Mouse (Mus musculus): ENCODE results near the gene Map3k6. TPM values are rescaled to one million over a fixed set of nuclear protein-coding genes. Genes with fewer than 3 reads are reported as not detected.
A peak's percentile ranks its signal among the peaks of the same experiment; 100 is the strongest.

The Map3k6 gene
- polyA plus RNA-seq, 1 experiment from 2014 or later = 1.8 TPM

GRCm38 (mm10) chr4:133297360-133297759, 56.7 kb downstream of the Map3k6 start:
- WGBS = 75% methylated on average over 10 of the region's 10 CpGs

GRCm38 (mm10) chr4:133297801-133298238, 57.2 kb downstream of the Map3k6 start:
- peaks cover 74% of the 10 kb centered on the region for H3K36me3 ChIP-seq (ENCODE audit: control insufficient read depth, insufficient read depth)
- no peak overlapping the region for H3K4me3 ChIP-seq (ENCODE audit: low read depth, low read length)
- H3K27me3 ChIP-seq (replicated peaks; ENCODE audit: control insufficient read depth, insufficient read depth, low read length) = no peaks in the 10 kb centered on the region
- no peak overlapping the region; the same call in 1 of the 2 replicates for H3K27ac ChIP-seq (ENCODE audit: low read depth, low read length)
- H3K4me1 ChIP-seq (replicated peaks; ENCODE audit: control insufficient read depth, insufficient read depth, low read length) = no peaks in the 10 kb centered on the region
- TF ChIP-seq CTCF (IDR thresholded peaks at IDR 0.05; ENCODE audit: low read depth) = peak; percentile 97
- H3K9me3 ChIP-seq (ENCODE audit: control insufficient read depth) = no peaks in the 10 kb centered on the region
- WGBS = 6% methylated on average over 5 of the region's 5 CpGs
- peak; percentile 64 for ATAC-seq
- no peak overlapping the region for H3K4me2 ChIP-seq (replicated peaks; ENCODE audit: low read depth)
- H3K9ac ChIP-seq (ENCODE audit: low read depth, low read length) = no peak overlapping the region

More at GRCm38 (mm10) chr4:133297360-133297759, 56.7 kb downstream of the Map3k6 start:
- H3K27me3 ChIP-seq (replicated peaks; ENCODE audit: control insufficient read depth, insufficient read depth, low read length) = no peaks in the 10 kb centered on the region
- no peak overlapping the region for H3K4me2 ChIP-seq (replicated peaks; ENCODE audit: low read depth)
- ATAC-seq = no peak
- H3K9me3 ChIP-seq (ENCODE audit: control insufficient read depth) = no peaks in the 10 kb centered on the region
- no peaks in the 10 kb centered on the region for H3K4me1 ChIP-seq (replicated peaks; ENCODE audit: control insufficient read depth, insufficient read depth, low read length)
- H3K27ac ChIP-seq (ENCODE audit: low read depth, low read length) = no peak overlapping the region
- no peak overlapping the region for H3K4me3 ChIP-seq (ENCODE audit: low read depth, low read length)
- peaks cover 72% of the 10 kb centered on the region for H3K36me3 ChIP-seq (ENCODE audit: control insufficient read depth, insufficient read depth)
- no peak for TF ChIP-seq CTCF (IDR thresholded peaks at IDR 0.05; ENCODE audit: low read depth)
- no peak overlapping the region for H3K9ac ChIP-seq (ENCODE audit: low read depth, low read length)

- Histone ChIP-seq H3K4me1 (replicated peaks; ENCODE audit: control insufficient read depth, insufficient read depth, low read length) (no peaks in the 10 kb centered on the region), H3K4me3 (ENCODE audit: low read depth, low read length) (no peak overlapping the region), H3K9me3 (ENCODE audit: control insufficient read depth) (no peaks in the 10 kb centered on the region), H3K9ac (ENCODE audit: low read depth, low read length) (no peak overlapping the region), H3K36me3 (ENCODE audit: control insufficient read depth, insufficient read depth) (peaks cover 66% of the 10 kb centered on the region), H3K27ac (ENCODE audit: low read depth, low read length) (no peak overlapping the region), H3K4me2 (replicated peaks; ENCODE audit: low read depth) (no peak overlapping the region), H3K27me3 (replicated peaks; ENCODE audit: control insufficient read depth, insufficient read depth, low read length) (no peaks in the 10 kb centered on the region)
- TF ChIP-seq CTCF (IDR thresholded peaks at IDR 0.05; ENCODE audit: low read depth) = no peak
- ATAC-seq = no peak
- WGBS = 65% methylated on average over 12 of the region's 12 CpGs
Measured at GRCm38 (mm10) chr4:133298516-133299365, 58.1 kb downstream of the Map3k6 start.

GRCm38 (mm10) chr4:133299701-133300100, 59.1 kb downstream of the Map3k6 start:
- H3K27me3 ChIP-seq (replicated peaks; ENCODE audit: control insufficient read depth, insufficient read depth, low read length) = no peaks in the 10 kb centered on the region
- H3K4me1 ChIP-seq (replicated peaks; ENCODE audit: control insufficient read depth, insufficient read depth, low read length) = no peaks in the 10 kb centered on the region
- no peak overlapping the region for H3K4me3 ChIP-seq (ENCODE audit: low read depth, low read length)
- H3K36me3 ChIP-seq (ENCODE audit: control insufficient read depth, insufficient read depth) = peaks cover 58% of the 10 kb centered on the region
- no peaks in the 10 kb centered on the region for H3K9me3 ChIP-seq (ENCODE audit: control insufficient read depth)
- no peak overlapping the region for H3K27ac ChIP-seq (ENCODE audit: low read depth, low read length)
- no peak overlapping the region for H3K4me2 ChIP-seq (replicated peaks; ENCODE audit: low read depth)
- TF ChIP-seq CTCF (IDR thresholded peaks at IDR 0.05; ENCODE audit: low read depth) = no peak
- no peak for ATAC-seq
- 65% methylated on average over 5 of the region's 5 CpGs for WGBS
- H3K9ac ChIP-seq (ENCODE audit: low read depth, low read length) = no peak overlapping the region

- Histone ChIP-seq H3K27ac (ENCODE audit: low read depth, low read length) (no peak overlapping the region), H3K4me1 (replicated peaks; ENCODE audit: control insufficient read depth, insufficient read depth, low read length) (no peaks in the 10 kb centered on the region), H3K27me3 (replicated peaks; ENCODE audit: control insufficient read depth, insufficient read depth, low read length) (no peaks in the 10 kb centered on the region), H3K9ac (ENCODE audit: low read depth, low read length) (no peak overlapping the region), H3K36me3 (ENCODE audit: control insufficient read depth, insufficient read depth) (peaks cover 54% of the 10 kb centered on the region), H3K4me3 (ENCODE audit: low read depth, low read length) (no peak overlapping the region), H3K9me3 (ENCODE audit: control insufficient read depth) (no peaks in the 10 kb centered on the region), H3K4me2 (replicated peaks; ENCODE audit: low read depth) (no peak overlapping the region)
- no peak for TF ChIP-seq CTCF (IDR thresholded peaks at IDR 0.05; ENCODE audit: low read depth)
- WGBS = 91% methylated on average over 11 of the region's 11 CpGs
- no peak for ATAC-seq
Measured at GRCm38 (mm10) chr4:133300421-133300820, 59.8 kb downstream of the Map3k6 start.

- no peak for ATAC-seq
- 28% methylated on average over 4 of the region's 4 CpGs for WGBS
- TF ChIP-seq CTCF (IDR thresholded peaks at IDR 0.05; ENCODE audit: low read depth) = peak; percentile 94
- Histone ChIP-seq H3K9me3 (ENCODE audit: control insufficient read depth) (no peaks in the 10 kb centered on the region), H3K9ac (ENCODE audit: low read depth, low read length) (no peak overlapping the region), H3K36me3 (ENCODE audit: control insufficient read depth, insufficient read depth) (peaks cover 48% of the 10 kb centered on the region), H3K4me2 (replicated peaks; ENCODE audit: low read depth) (no peak overlapping the region), H3K27me3 (replicated peaks; ENCODE audit: control insufficient read depth, insufficient read depth, low read length) (no peaks in the 10 kb centered on the region), H3K27ac (ENCODE audit: low read depth, low read length) (no peak overlapping the region), H3K4me3 (ENCODE audit: low read depth, low read length) (no peak overlapping the region), H3K4me1 (replicated peaks; ENCODE audit: control insufficient read depth, insufficient read depth, low read length) (no peaks in the 10 kb centered on the region)
Measured at GRCm38 (mm10) chr4:133301802-133302201, 61.2 kb downstream of the Map3k6 start.

Small RNA genes within 50 kb of the gene (microRNA-seq; reads per million reads assigned to microRNA genes)
- not detected for gene Mir7017

Other genes starting within 250 kb of the Map3k6 start
- gene Ahdc1, start 229.6 kb upstream of the Map3k6 start, polyA plus RNA-seq (2015; fragmentation: Nextera tagmentation; extraction: Ambion mirVana) = 2.4 and 3.1 TPM in 2 replicates
- 64.6 and 68.4 TPM in 2 replicates for gene Wasf2, start 110.3 kb upstream of the Map3k6 start, polyA plus RNA-seq (2015; fragmentation: Nextera tagmentation; extraction: Ambion mirVana)
- 0.58 and 0.94 TPM in 2 replicates for gene Cd164l2, start 28.7 kb upstream of the Map3k6 start, polyA plus RNA-seq (2015; fragmentation: Nextera tagmentation; extraction: Ambion mirVana)
- 0.05 TPM in 1 of 2 replicates, not detected in the other for gene Gpr3, start 28.3 kb upstream of the Map3k6 start, polyA plus RNA-seq (2015; fragmentation: Nextera tagmentation; extraction: Ambion mirVana)
- 1.6 and 1.8 TPM in 2 replicates for gene Sytl1, start 22.3 kb downstream of the Map3k6 start, polyA plus RNA-seq (2015; fragmentation: Nextera tagmentation; extraction: Ambion mirVana)
- 52.1 and 52.8 TPM in 2 replicates for gene Tmem222, start 37.0 kb downstream of the Map3k6 start, polyA plus RNA-seq (2015; fragmentation: Nextera tagmentation; extraction: Ambion mirVana)
- gene Wdtc1, start 112.7 kb downstream of the Map3k6 start, polyA plus RNA-seq (2015; fragmentation: Nextera tagmentation; extraction: Ambion mirVana) = 7.2 and 8.2 TPM in 2 replicates
- 5.7 and 6.1 TPM in 2 replicates for gene Slc9a1, start 128.9 kb downstream of the Map3k6 start, polyA plus RNA-seq (2015; fragmentation: Nextera tagmentation; extraction: Ambion mirVana)
- gene Tent5b, start 239.3 kb downstream of the Map3k6 start, polyA plus RNA-seq (2015; fragmentation: Nextera tagmentation; extraction: Ambion mirVana) = 1.3 and 1.8 TPM in 2 replicates